Mouse (Mus musculus): ENCODE measurements around the gene Pga5. TPM values are rescaled to one million over a fixed set of nuclear protein-coding genes. Genes with fewer than 3 reads are reported as not detected.

The Pga5 gene
- total and polyA plus RNA-seq, 3 experiments = 0.08 TPM; not detected in 2

- dilution Hi-C loops (cut with MboI; ENCODE audit: extremely low pct_ligation_motif_present, extremely low pct_unique_long_range_greater_than_20kb, low sequenced_read_pairs) (no loop called here), in situ Hi-C loops (cut with MboI; ENCODE audit: low pct_ligation_motif_present, low pct_unique_long_range_greater_than_20kb, low sequenced_read_pairs) (no loop called here)
- no peaks in the 10 kb centered on the region for H3K27me3 ChIP-seq (replicated peaks)
- H3K4me3 ChIP-seq (replicated peaks in 1 of 3; ENCODE audit: low read depth in 2 of 3, low read length in 2 of 3, poor library complexity in 1 of 3) = no peak overlapping the region
- peaks cover 0 to 20% of the 10 kb centered on the region in 2 experiments; a peak in 1 of 4 replicates for H3K4me1 ChIP-seq (ENCODE audit: control insufficient read depth in 1 of 2, insufficient read depth in 2 of 2)
- TF ChIP-seq KAT2A (IDR thresholded peaks at IDR 0.05; ENCODE audit: insufficient replicate concordance, low read length) = no peak
- TF ChIP-seq ZC3H11A (IDR thresholded peaks at IDR 0.05; ENCODE audit: low read depth, low read length) = peak; percentile 96
- no peak for TF ChIP-seq IRF4 (IDR thresholded peaks at IDR 0.05; ENCODE audit: low read depth, low read length)
- TF ChIP-seq CTCF (conservative IDR thresholded peaks at IDR 0.05 in 1 of 2, IDR thresholded peaks at IDR 0.05 in 1 of 2; ENCODE audit: low read depth in 2 of 2, low read length in 2 of 2) = peak; percentile 41 to 94; a peak in 3 of 4 replicates
- no peak for TF ChIP-seq TCF12 (IDR thresholded peaks at IDR 0.05; ENCODE audit: low read depth, low read length)
- TF ChIP-seq RAD21 (IDR thresholded peaks at IDR 0.05; ENCODE audit: low read depth, low read length) = peak; percentile 89
- TF ChIP-seq NRF1 (IDR thresholded peaks at IDR 0.05; ENCODE audit: low read depth, low read length) = no peak
- TF ChIP-seq USF1 (IDR thresholded peaks at IDR 0.05; ENCODE audit: low read depth, low read length) = no peak
- TF ChIP-seq SMC3 (IDR thresholded peaks at IDR 0.05; ENCODE audit: low read depth, low read length) = peak; percentile 97
- TF ChIP-seq NELFE (IDR thresholded peaks at IDR 0.05; ENCODE audit: low read depth, low read length) = peak; percentile 13; the same call in 1 of the 2 replicates
- no peaks in the 10 kb centered on the region for H3K9me3 ChIP-seq (replicated peaks; ENCODE audit: low read length)
- DNase-seq (ENCODE audit: extremely low read depth) = peak; percentile 80
- H3K4me2 ChIP-seq (ENCODE audit: insufficient read depth, low read depth, poor library complexity, severe bottlenecking) = no peak overlapping the region
- H3K27ac ChIP-seq (ENCODE audit: insufficient read depth, low read depth) = no peak overlapping the region
- H3K79me2 ChIP-seq (replicated peaks; ENCODE audit: control insufficient read depth, extremely low read depth, insufficient read depth, poor library complexity, severe bottlenecking) = no peaks in the 10 kb centered on the region
- H3K36me3 ChIP-seq (replicated peaks in 1 of 2; ENCODE audit: control insufficient read depth in 1 of 2, insufficient read depth in 1 of 2, low read length in 1 of 2) = peaks cover 38 to 94% of the 10 kb centered on the region in 2 experiments
- no peak overlapping the region for H3K9ac ChIP-seq (ENCODE audit: insufficient read depth, low read depth)
Measured at GRCm38 (mm10) chr19:10714682-10715475, 37.0 kb upstream of the Pga5 start.

- no peak overlapping the region for H3K27ac ChIP-seq (ENCODE audit: insufficient read depth, low read depth)
- H3K9me3 ChIP-seq (replicated peaks; ENCODE audit: low read length) = no peaks in the 10 kb centered on the region
- dilution Hi-C loops (cut with MboI; ENCODE audit: extremely low pct_ligation_motif_present, extremely low pct_unique_long_range_greater_than_20kb, low sequenced_read_pairs) = no loop called here
- in situ Hi-C loops (cut with MboI; ENCODE audit: low pct_ligation_motif_present, low pct_unique_long_range_greater_than_20kb, low sequenced_read_pairs) = no loop called here
- no peaks in the 10 kb centered on the region for H3K79me2 ChIP-seq (replicated peaks; ENCODE audit: control insufficient read depth, extremely low read depth, insufficient read depth, poor library complexity, severe bottlenecking)
- H3K36me3 ChIP-seq (replicated peaks in 1 of 2; ENCODE audit: control insufficient read depth in 1 of 2, insufficient read depth in 1 of 2, low read length in 1 of 2) = peaks cover 39 to 94% of the 10 kb centered on the region in 2 experiments
- DNase-seq (ENCODE audit: extremely low read depth) = no peak
- TF ChIP-seq MAZ (IDR thresholded peaks at IDR 0.05; ENCODE audit: low read depth, low read length) = no peak
- TF ChIP-seq GABPA (IDR thresholded peaks at IDR 0.05; ENCODE audit: insufficient replicate concordance, low read depth, low read length) = no peak
- no peak for TF ChIP-seq POLR2AphosphoS2 (IDR thresholded peaks at IDR 0.05; ENCODE audit: low read depth, low read length)
- no peak for TF ChIP-seq NRF1 (IDR thresholded peaks at IDR 0.05; ENCODE audit: low read depth, low read length)
- no peak for TF ChIP-seq EP300 (IDR thresholded peaks at IDR 0.05; ENCODE audit: low read length)
- TF ChIP-seq UBTF (IDR thresholded peaks at IDR 0.05; ENCODE audit: low read depth, low read length) = no peak
- no peak for TF ChIP-seq PAX5 (IDR thresholded peaks at IDR 0.05; ENCODE audit: low read length)
- TF ChIP-seq MAFK (IDR thresholded peaks at IDR 0.05; ENCODE audit: insufficient replicate concordance, low read length) = no peak
- no peak for TF ChIP-seq USF1 (IDR thresholded peaks at IDR 0.05; ENCODE audit: low read depth, low read length)
- TF ChIP-seq TCF12 (IDR thresholded peaks at IDR 0.05; ENCODE audit: low read depth, low read length) = no peak
- TF ChIP-seq SMC3 (IDR thresholded peaks at IDR 0.05; ENCODE audit: low read depth, low read length) = no peak
- TF ChIP-seq CHD1 (IDR thresholded peaks at IDR 0.05; ENCODE audit: low read depth, low read length) = no peak
- no peak for TF ChIP-seq USF2 (conservative IDR thresholded peaks at IDR 0.05; ENCODE audit: low read depth, low read length)
- TF ChIP-seq MYC (IDR thresholded peaks at IDR 0.05; ENCODE audit: low read depth, low read length) = no peak
- no peak for TF ChIP-seq ZC3H11A (IDR thresholded peaks at IDR 0.05; ENCODE audit: low read depth, low read length)
- H3K9ac ChIP-seq (ENCODE audit: insufficient read depth, low read depth) = no peak overlapping the region
- H3K4me2 ChIP-seq (ENCODE audit: insufficient read depth, low read depth, poor library complexity, severe bottlenecking) = no peak overlapping the region
- H3K4me1 ChIP-seq (ENCODE audit: control insufficient read depth in 1 of 2, insufficient read depth in 2 of 2) = peaks cover 4 to 27% of the 10 kb centered on the region in 2 experiments; a peak in 3 of 4 replicates
- H3K27me3 ChIP-seq (replicated peaks) = no peaks in the 10 kb centered on the region
- no peak overlapping the region for H3K4me3 ChIP-seq (replicated peaks in 1 of 3; ENCODE audit: low read depth in 2 of 3, low read length in 2 of 3, poor library complexity in 1 of 3)
Measured at GRCm38 (mm10) chr19:10714168-10714567, 36.3 kb upstream of the Pga5 start.

Data from CH12.LX (cell line).